Mouse (Mus musculus) R1 (cell line): ENCODE data around the gene Def6.

Source experiments
- DNase-seq: peaks from one replicate; pipeline ENCODE4 v3.0.0-alpha.2; 2018; ENCODE audit warnings: low read depth, low spot score

Gene Def6

GRCm38 (mm10) chr17:28207591-28208313 lies at the start of gene Def6:
Def6 (plus strand) TSS chr17:28207778.
- DNase-seq = peak; percentile 89

- no peak for DNase-seq
These were observed 47.2 kb upstream of the Def6 start for GRCm38 (mm10) chr17:28160361-28160760.

GRCm38 (mm10) chr17:28161310-28161881 lies 46.2 kb upstream of the Def6 start:
- DNase-seq = no peak

- DNase-seq = peak; percentile 78
These were observed 43.9 kb upstream of the Def6 start for GRCm38 (mm10) chr17:28163666-28164065.

GRCm38 (mm10) chr17:28170460-28171305 lies 36.9 kb upstream of the Def6 start:
- DNase-seq = no peak

GRCm38 (mm10) chr17:28172690-28173089 lies 34.9 kb upstream of the Def6 start:
- no peak for DNase-seq

GRCm38 (mm10) chr17:28176775-28177539 lies 30.6 kb upstream of the Def6 start, which contains the start of gene Zfp523:
Zfp523 (plus strand) TSS chr17:28177129.
- DNase-seq = peak; percentile 87

GRCm38 (mm10) chr17:28177540-28178046 lies 30.0 kb upstream of the Def6 start:
- peak; percentile 79 for DNase-seq

GRCm38 (mm10) chr17:28180331-28180730 lies 27.2 kb upstream of the Def6 start:
- peak; percentile 73 for DNase-seq

- no peak for DNase-seq
These were observed 26.6 kb upstream of the Def6 start for GRCm38 (mm10) chr17:28180783-28181544.

- DNase-seq = no peak
These were observed 22.5 kb upstream of the Def6 start for GRCm38 (mm10) chr17:28184971-28185638.

- no peak for DNase-seq
These were observed 19.3 kb upstream of the Def6 start for GRCm38 (mm10) chr17:28188313-28188712.

- peak; percentile 39 for DNase-seq
These were observed 14.8 kb upstream of the Def6 start for GRCm38 (mm10) chr17:28192754-28193153.

GRCm38 (mm10) chr17:28193559-28193958 lies 14.0 kb upstream of the Def6 start:
- no peak for DNase-seq

- no peak for DNase-seq
These were observed 12.5 kb upstream of the Def6 start for GRCm38 (mm10) chr17:28195033-28195432.

- DNase-seq = no peak
These were observed 9.9 kb upstream of the Def6 start for GRCm38 (mm10) chr17:28197646-28198045.

- no peak for DNase-seq
These were observed 5.6 kb upstream of the Def6 start for GRCm38 (mm10) chr17:28201982-28202381.

- peak; percentile 84 for DNase-seq
These were observed 3.4 kb upstream of the Def6 start for GRCm38 (mm10) chr17:28204052-28204720.

GRCm38 (mm10) chr17:28205443-28205842 lies 2.1 kb upstream of the Def6 start:
- no peak for DNase-seq
